Mouse (Mus musculus): ENCODE results near the gene Gk5. TPM values are rescaled to one million over a fixed set of nuclear protein-coding genes. Genes with fewer than 3 reads are reported as not detected.

Gk5 gene
- polyA plus RNA-seq, 1 experiment from 2014 or later: 6.3 TPM

DNA sequence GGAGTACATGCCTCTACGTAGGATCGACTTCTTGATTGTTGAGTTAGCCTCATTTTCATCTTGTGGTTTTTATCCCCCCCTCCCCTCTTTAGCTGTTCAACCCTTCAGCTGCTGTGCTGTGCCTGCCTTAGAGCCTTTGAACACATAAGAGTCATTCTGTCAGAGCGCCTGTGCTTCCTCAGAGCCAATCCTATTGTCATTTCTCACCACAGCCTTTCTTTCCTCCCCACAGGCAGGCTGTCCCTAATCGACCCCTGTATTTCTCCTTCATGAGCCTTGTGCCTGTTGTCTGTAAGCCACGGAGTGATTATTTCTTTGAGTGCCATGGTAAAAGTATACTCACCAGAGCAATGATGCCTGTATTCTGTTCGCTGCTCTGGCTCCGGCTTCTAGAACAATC, 16.3 kb downstream of the Gk5 start:
- ATAC-seq (replicated peaks; ENCODE audit: low FRiP score, low TSS enrichment, low read depth) (no peak), DNase-seq (ENCODE audit: low spot score) (no peak)
- Histone ChIP-seq H3K4me3 (ENCODE audit: low read depth, low read length) (no peak overlapping the region), H3K9me3 (ENCODE audit: control insufficient read depth, low read length) (no peaks in the 10 kb centered on the region), H3K4me2 (ENCODE audit: low read length) (no peak overlapping the region), H3K27ac (ENCODE audit: low read depth) (no peak overlapping the region), H3K9ac (ENCODE audit: low read length) (no peak overlapping the region), H3K36me3 (ENCODE audit: control insufficient read depth, insufficient read depth, low read length) (no peaks in the 10 kb centered on the region), H3K27me3 (replicated peaks; ENCODE audit: control insufficient read depth, insufficient read depth, low read length) (no peaks in the 10 kb centered on the region), H3K4me1 (replicated peaks; ENCODE audit: control insufficient read depth, insufficient read depth, low read length) (no peaks in the 10 kb centered on the region)
- WGBS: 66% methylated on average over 7 of the region's 7 CpGs

DNA sequence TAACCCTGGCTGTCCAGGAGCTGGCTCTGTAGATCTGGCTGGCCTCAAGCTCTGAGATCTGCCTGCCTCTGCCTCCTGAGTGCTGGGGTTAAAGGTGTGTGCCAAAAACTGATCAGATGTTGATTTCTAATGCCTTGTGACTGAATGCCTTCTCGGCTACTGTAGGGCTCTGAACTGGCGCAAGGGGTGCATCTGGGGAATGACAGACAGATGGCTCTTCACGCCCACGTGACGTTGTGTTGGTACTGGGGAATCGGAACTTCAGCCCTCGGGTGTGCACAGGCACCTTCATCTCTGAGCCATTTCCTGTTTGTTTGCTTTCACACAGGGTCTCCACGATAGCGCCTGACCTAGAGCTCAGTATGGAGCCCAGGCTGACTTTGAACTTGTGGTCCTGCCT, 19.8 kb downstream of the Gk5 start:
- no peaks in the 10 kb centered on the region for H3K4me1 ChIP-seq (replicated peaks; ENCODE audit: control insufficient read depth, insufficient read depth, low read length)
- WGBS: 95% methylated on average over 9 of the region's 9 CpGs
- no peak overlapping the region for H3K27ac ChIP-seq (ENCODE audit: low read depth)
- no peak overlapping the region for H3K4me2 ChIP-seq (ENCODE audit: low read length)
- H3K4me3 ChIP-seq (ENCODE audit: low read depth, low read length): no peak overlapping the region
- no peak overlapping the region for H3K9ac ChIP-seq (ENCODE audit: low read length)
- DNase-seq (ENCODE audit: low spot score): no peak
- ATAC-seq (replicated peaks; ENCODE audit: low FRiP score, low TSS enrichment, low read depth): no peak
- H3K36me3 ChIP-seq (ENCODE audit: control insufficient read depth, insufficient read depth, low read length): no peaks in the 10 kb centered on the region
- H3K9me3 ChIP-seq (ENCODE audit: control insufficient read depth, low read length): no peaks in the 10 kb centered on the region
- H3K27me3 ChIP-seq (replicated peaks; ENCODE audit: control insufficient read depth, insufficient read depth, low read length): no peaks in the 10 kb centered on the region

- H3K9ac ChIP-seq (ENCODE audit: low read length): no peak overlapping the region
- 37% methylated on average over 5 of the region's 5 CpGs for WGBS
- DNase-seq (ENCODE audit: low spot score): no peak
These were observed 20.7 kb downstream of the Gk5 start for GRCm38 (mm10) chr9:96139876-96140275.

GRCm38 (mm10) chr9:96140931-96141330, 21.8 kb downstream of the Gk5 start:
- Histone ChIP-seq H3K4me2 (ENCODE audit: low read length) (no peak overlapping the region), H3K4me3 (ENCODE audit: low read depth, low read length) (no peak overlapping the region), H3K4me1 (replicated peaks; ENCODE audit: control insufficient read depth, insufficient read depth, low read length) (no peaks in the 10 kb centered on the region), H3K27ac (ENCODE audit: low read depth) (no peak overlapping the region), H3K36me3 (ENCODE audit: control insufficient read depth, insufficient read depth, low read length) (0 out of 2 replicates have a peak, but pooled peaks cover 4% of the 10 kb centered on the region), H3K9ac (ENCODE audit: low read length) (no peak overlapping the region), H3K9me3 (ENCODE audit: control insufficient read depth, low read length) (no peaks in the 10 kb centered on the region), H3K27me3 (replicated peaks; ENCODE audit: control insufficient read depth, insufficient read depth, low read length) (no peaks in the 10 kb centered on the region)
- 75% methylated on average over 7 of the region's 7 CpGs for WGBS
- ATAC-seq (replicated peaks; ENCODE audit: low FRiP score, low TSS enrichment, low read depth) (no peak), DNase-seq (ENCODE audit: low spot score) (no peak)

More at GRCm38 (mm10) chr9:96139876-96140275, 20.7 kb downstream of the Gk5 start:
- no peak overlapping the region for H3K4me2 ChIP-seq (ENCODE audit: low read length)
- no peak overlapping the region for H3K27ac ChIP-seq (ENCODE audit: low read depth)
- no peak for ATAC-seq (replicated peaks; ENCODE audit: low FRiP score, low TSS enrichment, low read depth)
- H3K4me1 ChIP-seq (replicated peaks; ENCODE audit: control insufficient read depth, insufficient read depth, low read length): no peaks in the 10 kb centered on the region
- no peaks in the 10 kb centered on the region for H3K9me3 ChIP-seq (ENCODE audit: control insufficient read depth, low read length)
- H3K4me3 ChIP-seq (ENCODE audit: low read depth, low read length): no peak overlapping the region
- no peaks in the 10 kb centered on the region for H3K36me3 ChIP-seq (ENCODE audit: control insufficient read depth, insufficient read depth, low read length)
- no peaks in the 10 kb centered on the region for H3K27me3 ChIP-seq (replicated peaks; ENCODE audit: control insufficient read depth, insufficient read depth, low read length)

DNA sequence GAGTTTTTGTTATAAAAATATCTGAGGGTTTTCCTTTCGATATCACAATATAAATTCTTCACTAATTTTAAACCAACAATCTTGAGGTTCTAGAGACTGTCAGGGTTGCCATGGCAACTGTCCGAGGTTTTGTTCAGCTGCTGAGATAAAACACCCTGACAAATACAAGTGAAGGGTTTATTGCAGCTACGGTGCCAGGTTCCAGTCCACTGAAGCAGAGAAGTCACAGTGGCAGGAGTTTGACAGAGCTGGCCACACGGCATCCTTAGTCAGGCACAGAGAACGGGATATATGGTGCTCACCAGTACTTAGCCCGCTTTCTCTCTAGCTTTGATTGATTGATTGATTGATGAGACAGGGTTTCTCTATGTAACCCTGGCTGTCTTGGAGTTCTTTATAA, 23.3 kb downstream of the Gk5 start:
- no peak overlapping the region for H3K27ac ChIP-seq (ENCODE audit: low read depth)
- no peak overlapping the region for H3K4me3 ChIP-seq (ENCODE audit: low read depth, low read length)
- no peak overlapping the region for H3K9ac ChIP-seq (ENCODE audit: low read length)
- peaks cover 14% of the 10 kb centered on the region for H3K36me3 ChIP-seq (ENCODE audit: control insufficient read depth, insufficient read depth, low read length)
- WGBS: 70% methylated on average over 6 of the region's 6 CpGs
- H3K9me3 ChIP-seq (ENCODE audit: control insufficient read depth, low read length): no peaks in the 10 kb centered on the region
- H3K4me2 ChIP-seq (ENCODE audit: low read length): no peak overlapping the region
- no peaks in the 10 kb centered on the region for H3K27me3 ChIP-seq (replicated peaks; ENCODE audit: control insufficient read depth, insufficient read depth, low read length)
- no peak for DNase-seq (ENCODE audit: low spot score)
- ATAC-seq (replicated peaks; ENCODE audit: low FRiP score, low TSS enrichment, low read depth): no peak
- H3K4me1 ChIP-seq (replicated peaks; ENCODE audit: control insufficient read depth, insufficient read depth, low read length): no peaks in the 10 kb centered on the region

DNA sequence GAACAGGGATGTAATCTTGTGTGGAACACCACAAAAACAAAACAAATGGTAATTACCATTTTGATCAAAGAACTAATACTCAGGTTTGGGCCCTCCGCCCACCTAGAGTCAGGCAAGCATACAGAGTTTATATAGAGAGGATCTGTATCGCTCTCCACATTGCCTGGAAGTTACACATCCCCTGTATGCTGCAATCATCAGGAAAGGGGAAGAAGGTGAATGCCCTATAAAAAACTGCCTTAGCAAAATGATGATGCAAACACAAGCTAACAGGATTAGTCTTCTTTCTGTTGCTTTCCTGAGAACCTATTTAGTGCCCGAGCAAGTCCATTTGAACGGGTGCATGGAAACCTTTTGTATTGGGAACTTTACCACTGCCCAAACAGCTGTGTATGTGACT, 24.5 kb downstream of the Gk5 start:
- no peaks in the 10 kb centered on the region for H3K27me3 ChIP-seq (replicated peaks; ENCODE audit: control insufficient read depth, insufficient read depth, low read length)
- H3K27ac ChIP-seq (ENCODE audit: low read depth): no peak overlapping the region
- peaks cover 14% of the 10 kb centered on the region for H3K36me3 ChIP-seq (ENCODE audit: control insufficient read depth, insufficient read depth, low read length)
- ATAC-seq (replicated peaks; ENCODE audit: low FRiP score, low TSS enrichment, low read depth) (no peak), DNase-seq (ENCODE audit: low spot score) (no peak)
- no peaks in the 10 kb centered on the region for H3K9me3 ChIP-seq (ENCODE audit: control insufficient read depth, low read length)
- WGBS: 96% methylated on average over 4 of the region's 4 CpGs
- no peak overlapping the region for H3K4me2 ChIP-seq (ENCODE audit: low read length)
- H3K4me1 ChIP-seq (replicated peaks; ENCODE audit: control insufficient read depth, insufficient read depth, low read length): no peaks in the 10 kb centered on the region
- no peak overlapping the region for H3K9ac ChIP-seq (ENCODE audit: low read length)
- H3K4me3 ChIP-seq (ENCODE audit: low read depth, low read length): no peak overlapping the region

DNA sequence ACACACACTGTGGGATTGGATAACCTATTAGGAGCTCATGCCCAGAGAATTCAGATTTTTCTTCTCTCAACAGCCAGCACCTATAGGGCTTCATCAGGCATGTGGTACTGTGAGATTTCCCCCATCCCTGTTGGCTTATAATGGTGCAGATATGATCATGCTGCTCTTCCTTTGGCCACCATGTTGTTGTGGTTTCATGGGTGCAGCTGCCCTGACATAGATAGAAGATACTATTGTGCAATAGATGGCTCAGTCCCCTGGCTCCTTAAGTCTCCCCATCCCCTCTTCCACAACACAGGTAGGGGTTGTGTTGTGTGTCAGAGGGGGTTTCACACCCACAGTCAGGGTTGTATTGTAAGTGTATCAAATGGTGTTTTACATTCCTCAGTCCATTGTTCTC, 25.7 kb downstream of the Gk5 start:
- no peaks in the 10 kb centered on the region for H3K27me3 ChIP-seq (replicated peaks; ENCODE audit: control insufficient read depth, insufficient read depth, low read length)
- ATAC-seq (replicated peaks; ENCODE audit: low FRiP score, low TSS enrichment, low read depth): no peak
- peaks cover 14% of the 10 kb centered on the region for H3K36me3 ChIP-seq (ENCODE audit: control insufficient read depth, insufficient read depth, low read length)
- no peak overlapping the region for H3K4me3 ChIP-seq (ENCODE audit: low read depth, low read length)
- H3K4me2 ChIP-seq (ENCODE audit: low read length): no peak overlapping the region
- no peak overlapping the region for H3K9ac ChIP-seq (ENCODE audit: low read length)
- H3K4me1 ChIP-seq (replicated peaks; ENCODE audit: control insufficient read depth, insufficient read depth, low read length): no peaks in the 10 kb centered on the region
- no peaks in the 10 kb centered on the region for H3K9me3 ChIP-seq (ENCODE audit: control insufficient read depth, low read length)
- H3K27ac ChIP-seq (ENCODE audit: low read depth): no peak overlapping the region
- DNase-seq (ENCODE audit: low spot score): no peak

DNA sequence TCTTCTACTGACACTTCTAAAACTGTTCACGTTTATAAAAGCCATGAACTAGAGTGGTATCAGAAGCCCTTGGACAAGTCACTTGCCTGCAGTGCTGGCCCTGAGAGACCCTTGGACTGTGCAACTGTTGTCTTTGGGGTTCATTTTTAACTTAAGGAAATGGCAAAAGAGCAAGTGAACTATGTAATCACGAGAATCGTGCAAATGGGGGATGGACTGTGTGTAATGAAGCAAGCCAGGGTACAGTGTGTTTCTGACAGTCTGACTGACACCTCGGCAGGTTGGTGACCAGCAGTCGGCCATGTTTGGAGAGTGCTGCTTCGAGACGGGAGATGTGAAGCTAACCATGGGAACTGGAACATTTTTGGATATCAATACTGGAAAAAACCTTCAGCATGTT, 33.6 kb downstream of the Gk5 start:
- Histone ChIP-seq H3K4me1 (replicated peaks; ENCODE audit: control insufficient read depth, insufficient read depth, low read length) (no peaks in the 10 kb centered on the region), H3K4me2 (ENCODE audit: low read length) (no peak overlapping the region), H3K9ac (ENCODE audit: low read length) (no peak overlapping the region), H3K4me3 (ENCODE audit: low read depth, low read length) (no peak overlapping the region), H3K36me3 (ENCODE audit: control insufficient read depth, insufficient read depth, low read length) (no peaks in the 10 kb centered on the region), H3K9me3 (ENCODE audit: control insufficient read depth, low read length) (no peaks in the 10 kb centered on the region), H3K27me3 (replicated peaks; ENCODE audit: control insufficient read depth, insufficient read depth, low read length) (no peaks in the 10 kb centered on the region), H3K27ac (ENCODE audit: low read depth) (no peak overlapping the region)
- DNase-seq (ENCODE audit: low spot score) (no peak), ATAC-seq (replicated peaks; ENCODE audit: low FRiP score, low TSS enrichment, low read depth) (no peak)
- WGBS: 91% methylated on average over 7 of the region's 7 CpGs

DNA sequence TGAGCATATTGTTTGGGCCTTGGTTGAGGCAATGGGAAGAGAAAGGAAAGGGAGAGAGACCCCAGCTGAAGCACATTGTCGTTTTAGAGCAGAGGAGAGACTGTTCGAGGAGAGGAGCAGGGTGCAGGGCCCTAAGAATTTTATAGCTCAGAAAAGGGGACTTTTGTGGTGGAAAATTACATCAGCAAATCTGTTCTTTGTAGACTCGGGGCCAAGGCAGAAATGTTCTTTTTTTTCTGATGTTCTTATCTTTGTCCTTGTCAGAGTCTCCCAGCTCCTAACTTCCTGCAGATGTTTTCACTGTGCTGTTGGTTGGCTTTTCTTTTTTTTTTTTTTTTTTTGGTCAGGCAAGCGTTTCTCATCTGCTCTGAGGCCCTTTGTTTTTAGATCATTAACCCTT, 39.3 kb downstream of the Gk5 start:
- WGBS: 45% methylated on average over 4 of the region's 4 CpGs
- no peak overlapping the region for H3K27ac ChIP-seq (ENCODE audit: low read depth)
- H3K4me3 ChIP-seq (ENCODE audit: low read depth, low read length): no peak overlapping the region
- H3K9ac ChIP-seq (ENCODE audit: low read length): no peak overlapping the region
- no peaks in the 10 kb centered on the region for H3K36me3 ChIP-seq (ENCODE audit: control insufficient read depth, insufficient read depth, low read length)
- no peaks in the 10 kb centered on the region for H3K9me3 ChIP-seq (ENCODE audit: control insufficient read depth, low read length)
- H3K27me3 ChIP-seq (replicated peaks; ENCODE audit: control insufficient read depth, insufficient read depth, low read length): no peaks in the 10 kb centered on the region
- ATAC-seq (replicated peaks; ENCODE audit: low FRiP score, low TSS enrichment, low read depth): no peak
- no peak for DNase-seq (ENCODE audit: low spot score)
- peaks cover 3% of the 10 kb centered on the region; the same call in 1 of the 2 replicates for H3K4me1 ChIP-seq (replicated peaks; ENCODE audit: control insufficient read depth, insufficient read depth, low read length)
- H3K4me2 ChIP-seq (ENCODE audit: low read length): no peak overlapping the region
